ENCODE assay signal across 9 mouse cellular contexts in the genomic region with DNA sequence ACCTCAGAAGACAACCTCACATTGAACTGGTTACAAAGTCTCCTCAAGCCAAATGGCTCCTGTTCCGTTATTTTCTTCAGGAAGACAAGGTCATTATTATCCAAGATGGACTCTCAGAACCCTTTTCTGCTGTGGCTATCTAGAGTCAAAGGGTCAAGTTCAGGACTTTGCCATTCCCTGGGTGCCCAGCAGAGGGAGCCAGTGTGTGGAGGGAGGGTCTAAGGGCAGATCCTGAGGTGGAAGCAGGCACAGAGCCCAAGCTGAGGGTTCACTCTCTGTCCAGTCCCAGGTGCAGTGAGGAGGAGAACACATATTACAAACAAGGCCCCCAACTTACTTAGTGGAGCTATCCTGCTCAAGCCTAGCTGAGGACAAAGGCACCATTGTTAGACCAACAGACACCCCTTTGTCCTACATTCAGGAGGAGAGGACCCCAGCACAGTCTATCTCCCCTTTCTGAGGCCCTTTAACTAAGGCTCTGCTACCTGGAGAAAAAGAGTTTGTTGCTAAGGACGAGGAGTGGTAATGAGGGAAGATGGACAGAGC. TPM values are rescaled to one million over a fixed set of nuclear protein-coding genes. Genes with fewer than 3 reads are reported as not detected.
A peak's percentile ranks its signal among the peaks of the same experiment; 100 is the strongest.
DNase-seq lines count a peak whose midpoint lies in the region; ATAC-seq lines count a peak whose summit lies in the region.
"Had no signal": no experiment of that assay in that cellular context is flagged by ENCODE, and none has a peak within 500 bp of the region (broad histone marks: within the 10 kb centered on the region; RNA-seq: fewer than 3 reads in every experiment).

No protein-coding gene starts in this region.

- H3K27me3 ChIP-seq in midbrain, embryonic 11.5 days (ENCODE audit: control insufficient read depth, insufficient read depth, low read length): no peaks in the 10 kb centered on the region
- H3K27me3 ChIP-seq in midbrain, embryonic 16.5 days (ENCODE audit: control insufficient read depth, insufficient read depth, low read depth, low read length): no peaks in the 10 kb centered on the region
- no peaks in the 10 kb centered on the region for H3K27me3 ChIP-seq in intestine, embryonic 15.5 days (replicated peaks)
- no peaks in the 10 kb centered on the region for H3K27me3 ChIP-seq in liver, embryonic 15.5 days
- H3K27me3 ChIP-seq: embryonic facial prominence, embryonic 15.5 days had no signal

- no peak for ATAC-seq in midbrain, embryonic 11.5 days (ENCODE audit: low FRiP score)
- ATAC-seq in midbrain, embryonic 16.5 days: no peak
- ATAC-seq in intestine, embryonic 15.5 days: peak; percentile 18
- no peak for ATAC-seq in liver, embryonic 15.5 days (ENCODE audit: insufficient read depth)

- H3K4me1 ChIP-seq in midbrain, embryonic 11.5 days (ENCODE audit: control insufficient read depth, insufficient read depth, low read length): peaks cover 9% of the 10 kb centered on the region; the same call in 1 of the 2 replicates
- H3K4me1 ChIP-seq in midbrain, embryonic 16.5 days (ENCODE audit: control insufficient read depth, insufficient read depth, low read length): peaks cover 7% of the 10 kb centered on the region; the same call in 1 of the 2 replicates
- peaks cover 8% of the 10 kb centered on the region; the same call in 1 of the 2 replicates for H3K4me1 ChIP-seq in intestine, embryonic 15.5 days (replicated peaks)
- peaks cover 73% of the 10 kb centered on the region for H3K4me1 ChIP-seq in liver, embryonic 15.5 days (replicated peaks)

- H3K4me2 ChIP-seq in midbrain, embryonic 11.5 days: no peak overlapping the region
- no peak overlapping the region for H3K4me2 ChIP-seq in midbrain, embryonic 16.5 days (ENCODE audit: low read length)
- H3K4me2 ChIP-seq in intestine, embryonic 15.5 days (replicated peaks): no peak overlapping the region
- peak overlapping the region; percentile 85 for H3K4me2 ChIP-seq in liver, embryonic 15.5 days
- H3K4me2 ChIP-seq: embryonic facial prominence, embryonic 15.5 days had no signal

- H3K27ac ChIP-seq in midbrain, embryonic 11.5 days (ENCODE audit: low read depth, low read length): no peak overlapping the region
- no peak overlapping the region for H3K27ac ChIP-seq in midbrain, embryonic 16.5 days (ENCODE audit: low read length)
- no peak overlapping the region for H3K27ac ChIP-seq in intestine, embryonic 15.5 days
- H3K27ac ChIP-seq in liver, embryonic 15.5 days (replicated peaks): peak overlapping the region; percentile 99
- H3K27ac ChIP-seq: embryonic facial prominence, embryonic 15.5 days had no signal

- H3K36me3 ChIP-seq in midbrain, embryonic 11.5 days (ENCODE audit: control insufficient read depth, insufficient read depth, low read length): peaks cover 21% of the 10 kb centered on the region; the same call in 1 of the 2 replicates
- peaks cover 27% of the 10 kb centered on the region for H3K36me3 ChIP-seq in midbrain, embryonic 16.5 days (ENCODE audit: control insufficient read depth, insufficient read depth, low read length)
- H3K36me3 ChIP-seq in intestine, embryonic 15.5 days: peaks cover 26% of the 10 kb centered on the region
- H3K36me3 ChIP-seq in liver, embryonic 15.5 days (replicated peaks): peaks cover 75% of the 10 kb centered on the region

- H3K9ac ChIP-seq in midbrain, embryonic 11.5 days (ENCODE audit: low read length): no peak overlapping the region
- no peak overlapping the region for H3K9ac ChIP-seq in midbrain, embryonic 16.5 days (ENCODE audit: low read depth, low read length)
- H3K9ac ChIP-seq in intestine, embryonic 15.5 days: no peak overlapping the region
- peak overlapping the region; percentile 94 for H3K9ac ChIP-seq in liver, embryonic 15.5 days
- H3K9ac ChIP-seq: embryonic facial prominence, embryonic 15.5 days had no signal

- 37% methylated on average over 2 of the region's 2 CpGs for WGBS in midbrain, embryonic 11.5 days
- 32% methylated on average over 2 of the region's 2 CpGs for WGBS in midbrain, embryonic 16.5 days
- 20% methylated on average over 2 of the region's 2 CpGs for WGBS in intestine, embryonic 15.5 days
- WGBS in liver, embryonic 15.5 days (ENCODE audit: insufficient replicate concordance): 32% methylated on average over 2 of the region's 2 CpGs

- no peaks in the 10 kb centered on the region for H3K9me3 ChIP-seq in midbrain, embryonic 11.5 days (ENCODE audit: control insufficient read depth, low read length)
- no peaks in the 10 kb centered on the region for H3K9me3 ChIP-seq in midbrain, embryonic 16.5 days (replicated peaks; ENCODE audit: control insufficient read depth, low read length, poor library complexity, severe bottlenecking)
- H3K9me3 ChIP-seq in intestine, embryonic 15.5 days: no peaks in the 10 kb centered on the region
- H3K9me3 ChIP-seq in liver, embryonic 15.5 days (replicated peaks): no peaks in the 10 kb centered on the region
- H3K9me3 ChIP-seq: embryonic facial prominence, embryonic 15.5 days had no signal

- H3K4me3 ChIP-seq in midbrain, embryonic 11.5 days (ENCODE audit: low read depth, low read length): no peak overlapping the region
- H3K4me3 ChIP-seq in midbrain, embryonic 16.5 days (ENCODE audit: low read depth, low read length): no peak overlapping the region
- no peak overlapping the region for H3K4me3 ChIP-seq in intestine, embryonic 15.5 days (replicated peaks)
- peak overlapping the region; percentile 77 for H3K4me3 ChIP-seq in liver, embryonic 15.5 days (replicated peaks)
- H3K4me3 ChIP-seq: embryonic facial prominence, embryonic 15.5 days had no signal

- peak; percentile 96 for DNase-seq in midbrain, embryonic 11.5 days (ENCODE audit: low spot score, missing footprints)
- peak; percentile 84 to 86 for DNase-seq in adrenal gland, postnatal 36 days
- peak; percentile 57 for DNase-seq in forelimb bud, embryonic 11.5 days (ENCODE audit: low read depth, low spot score)
- DNase-seq in retina, embryonic 14.5 days (ENCODE audit: low spot score): peak; percentile 80
- DNase-seq in urinary bladder, postnatal 25 days (ENCODE audit: low spot score): peak; percentile 70

RNA-seq across cellular contexts. Expression of gene Nfe2, which starts 7.9 kb away (rescaled TPM):
- 6.8 and 6.9 TPM in 2 replicates for polyA plus RNA-seq in midbrain, embryonic 11.5 days (2014; fragmentation: Nextera tagmentation; extraction: Ambion mirVana)
- polyA plus RNA-seq in midbrain, embryonic 16.5 days (2015; fragmentation: Nextera tagmentation; extraction: Ambion mirVana): 0.52 and 0.68 TPM in 2 replicates
- under 1 TPM; 0.16 to 0.43 TPM for total RNA-seq in adrenal gland, postnatal 36 days (2021)
- 3.5 and 4.9 TPM in 2 replicates for polyA plus RNA-seq in intestine, embryonic 15.5 days (2015; fragmentation: Nextera tagmentation; extraction: Ambion mirVana)
- 207 and 217 TPM in 2 replicates for polyA plus RNA-seq in liver, embryonic 15.5 days (2015; fragmentation: Nextera tagmentation; extraction: Ambion mirVana)

RNA-seq across cellular contexts. Expression of gene Hnrnpa1, which starts 10.0 kb away (rescaled TPM):
- polyA plus RNA-seq in midbrain, embryonic 11.5 days (2014; fragmentation: Nextera tagmentation; extraction: Ambion mirVana): 1,348 and 1,391 TPM in 2 replicates
- polyA plus RNA-seq in midbrain, embryonic 16.5 days (2015; fragmentation: Nextera tagmentation; extraction: Ambion mirVana): 630 and 680 TPM in 2 replicates
- 100 to 1,000 TPM; 193 to 199 TPM for total RNA-seq in adrenal gland, postnatal 36 days (2021)
- polyA plus RNA-seq in intestine, embryonic 15.5 days (2015; fragmentation: Nextera tagmentation; extraction: Ambion mirVana): 652 and 741 TPM in 2 replicates
- 193 and 220 TPM in 2 replicates for polyA plus RNA-seq in liver, embryonic 15.5 days (2015; fragmentation: Nextera tagmentation; extraction: Ambion mirVana)

RNA-seq across cellular contexts. Expression of gene Cbx5, which starts 10.7 kb away (rescaled TPM):
- 206 and 218 TPM in 2 replicates for polyA plus RNA-seq in midbrain, embryonic 11.5 days (2014; fragmentation: Nextera tagmentation; extraction: Ambion mirVana)
- polyA plus RNA-seq in midbrain, embryonic 16.5 days (2015; fragmentation: Nextera tagmentation; extraction: Ambion mirVana): 139 and 151 TPM in 2 replicates
- total RNA-seq in adrenal gland, postnatal 36 days (2021): 10 to 100 TPM; 79.0 to 82.6 TPM
- 86.7 and 98.0 TPM in 2 replicates for polyA plus RNA-seq in intestine, embryonic 15.5 days (2015; fragmentation: Nextera tagmentation; extraction: Ambion mirVana)
- polyA plus RNA-seq in liver, embryonic 15.5 days (2015; fragmentation: Nextera tagmentation; extraction: Ambion mirVana): 44.5 and 49.2 TPM in 2 replicates

RNA-seq across cellular contexts. Expression of gene Copz1, which starts 22.2 kb away (rescaled TPM):
- polyA plus RNA-seq in midbrain, embryonic 11.5 days (2014; fragmentation: Nextera tagmentation; extraction: Ambion mirVana): 286 and 307 TPM in 2 replicates
- polyA plus RNA-seq in midbrain, embryonic 16.5 days (2015; fragmentation: Nextera tagmentation; extraction: Ambion mirVana): 200 and 205 TPM in 2 replicates
- total RNA-seq in adrenal gland, postnatal 36 days (2021): 100 to 1,000 TPM; 144 to 150 TPM
- 259 and 262 TPM in 2 replicates for polyA plus RNA-seq in intestine, embryonic 15.5 days (2015; fragmentation: Nextera tagmentation; extraction: Ambion mirVana)
- 196 and 203 TPM in 2 replicates for polyA plus RNA-seq in liver, embryonic 15.5 days (2015; fragmentation: Nextera tagmentation; extraction: Ambion mirVana)

Comparison
In these comparisons a context has a peak if more than half of its experiments do, and no peak if none do; other contexts are left out.
1. RNA of gene Nfe2, which starts 7.9 kb away (polyA plus RNA-seq): 207 to 217 TPM in liver, embryonic 15.5 days; 6.8 to 6.9 TPM in midbrain, embryonic 11.5 days, 3.5 to 4.9 TPM in intestine, embryonic 15.5 days and 0.52 to 0.68 TPM in midbrain, embryonic 16.5 days; every median in the first group is over 10 times any median in the second.
2. Peak in every context shown above with its lines, with median percentiles within 50 percentile points of each other: DNase-seq.